Mouse (Mus musculus) hindbrain, postnatal 0 days (tissue): ENCODE measurements around the gene Ccdc85c. TPM values are rescaled to one million over a fixed set of nuclear protein-coding genes. Genes with fewer than 3 reads are reported as not detected.

Experiments
- ATAC-seq: fragments of 200-750 bp; cut with Nextera tagmentation; 2 replicates; pipeline ENCODE4 v1.8.0; 2017; ENCODE audit warnings: mild to moderate bottlenecking, moderate TSS enrichment, moderate library complexity
- DNase-seq: peaks from one replicate; pipeline ENCODE4 v3.0.0-alpha.2; 2015; ENCODE audit warnings: low spot score
- H3K27ac ChIP-seq: fragments of 300-500 bp; sonication (generic); 2 replicates; pipeline ENCODE4 v1.5.1; 2014; ENCODE audit warnings: mild to moderate bottlenecking
- H3K27me3 ChIP-seq: fragments of 300-500 bp; sonication (generic); 2 replicates; pipeline ENCODE4 v1.6.1; 2014; ENCODE audit warnings: low read length, mixed read lengths; ENCODE audit not compliant: insufficient read depth
- H3K36me3 ChIP-seq: fragments of 300-500 bp; sonication (generic); 2 replicates; pipeline ENCODE4 v1.6.1; 2014; ENCODE audit warnings: low read length, mixed read lengths; ENCODE audit not compliant: insufficient read depth
- H3K4me1 ChIP-seq: fragments of 300-500 bp; sonication (generic); 2 replicates; pipeline ENCODE4 v1.6.1; 2014; ENCODE audit warnings: antibody characterized with exemption, low read length, mixed read lengths; ENCODE audit not compliant: insufficient read depth
- H3K4me2 ChIP-seq: fragments of 300-500 bp; sonication (generic); 2 replicates; pipeline ENCODE4 v1.6.1; 2014; ENCODE audit warnings: low read depth, mild to moderate bottlenecking, low read length, moderate library complexity, mixed read lengths
- H3K4me3 ChIP-seq: fragments of 300-500 bp; sonication (generic); 2 replicates; pipeline ENCODE4 v1.5.1; 2014; ENCODE audit warnings: low read length
- H3K9ac ChIP-seq: fragments of 300-500 bp; sonication (generic); replicated peaks from 2 replicates; pipeline ENCODE4 v1.6.1; 2014; ENCODE audit warnings: mild to moderate bottlenecking, low read length, moderate library complexity, mixed read lengths
- H3K9me3 ChIP-seq: fragments of 300-500 bp; sonication (generic); 2 replicates; pipeline ENCODE4 v1.6.1; 2016; ENCODE audit warnings: low read length, mixed read lengths
- CTCF ChIP-seq: IDR thresholded peaks from 2 replicates; pipeline ENCODE4 v1.5.1; 2016; ENCODE audit warnings: antibody characterized with exemption, control low read depth, low read depth
- WGBS: fragments of 180-500 bp; shearing (Covaris S2); extraction: QIAGEN DNeasy Blood & Tissue Kit; methylation state at CpG from one replicate; pipeline ENCODE4 v1.1.7; 2014; 5-methylcytosine and 5-hydroxymethylcytosine counted together
- polyA plus RNA-seq: library from polyadenylated mRNA; unstranded; fragments of >200 nt; fragmentation: Nextera tagmentation; extraction: Ambion mirVana; gene quantifications from 2 replicates; pipeline ENCODE4 v1.2.1, GENCODE M21; 2015
- total RNA-seq: library from RNA; depleted of rRNA; stranded (reverse); fragments of >200 nt; gene quantifications from 2 replicates; pipeline ENCODE4 v1.2.3, GENCODE M21; 2014

Gene Ccdc85c
- total and polyA plus RNA-seq, 2 experiments from 2014 or later: 17.0 to 94.7 TPM

- peak; percentile 79 for DNase-seq
- no peaks in the 10 kb centered on the region for H3K36me3 ChIP-seq
- no peaks in the 10 kb centered on the region for H3K27me3 ChIP-seq
- peak overlapping the region; percentile 79 for H3K4me2 ChIP-seq
- H3K9ac ChIP-seq: peak overlapping the region; percentile 61
- H3K4me3 ChIP-seq: peak overlapping the region; percentile 76
- peaks cover 26% of the 10 kb centered on the region for H3K4me1 ChIP-seq
- H3K27ac ChIP-seq: peak overlapping the region; percentile 95
- ATAC-seq: no peak
- WGBS: under 1% methylated on average over 44 of the region's 47 CpGs
- no peak for TF ChIP-seq CTCF
- no peaks in the 10 kb centered on the region for H3K9me3 ChIP-seq
Observed at GRCm38 (mm10) chr12:108275920-108276822, 946 bp upstream of the Ccdc85c start.

- peak overlapping the region; percentile 79 for H3K4me2 ChIP-seq
- peak overlapping the region; percentile 76 for H3K4me3 ChIP-seq
- TF ChIP-seq CTCF: no peak
- no peaks in the 10 kb centered on the region for H3K9me3 ChIP-seq
- no peaks in the 10 kb centered on the region for H3K36me3 ChIP-seq
- 3% methylated on average over 30 of the region's 37 CpGs for WGBS
- peak; percentile 96 for ATAC-seq
- no peaks in the 10 kb centered on the region for H3K27me3 ChIP-seq
- H3K27ac ChIP-seq: peak overlapping the region; percentile 95
- peak overlapping the region; percentile 80 for H3K9ac ChIP-seq
- peak; percentile 99 for DNase-seq
- peaks cover 27% of the 10 kb centered on the region for H3K4me1 ChIP-seq
Observed at GRCm38 (mm10) chr12:108275508-108275890, 274 bp upstream of the Ccdc85c start.

DNA sequence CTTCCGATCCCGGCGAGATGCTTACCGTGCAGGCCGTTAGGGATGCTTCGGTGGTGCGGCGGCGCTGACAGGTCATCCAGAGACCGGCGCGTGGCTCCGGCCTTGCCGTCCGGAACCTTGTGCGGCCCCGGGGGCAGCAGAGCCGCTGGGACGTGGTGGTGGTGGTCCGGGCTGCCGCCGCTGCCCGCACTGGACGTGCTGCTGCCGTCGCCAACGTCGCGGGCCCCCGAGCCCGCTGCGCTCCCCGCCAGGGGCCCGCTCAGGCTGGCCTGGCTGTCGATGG lies 971 bp downstream of the Ccdc85c start:
- 2% methylated on average over 29 of the region's 35 CpGs for WGBS
- Histone ChIP-seq H3K27me3 (no peaks in the 10 kb centered on the region), H3K4me1 (peaks cover 31% of the 10 kb centered on the region)

DNA sequence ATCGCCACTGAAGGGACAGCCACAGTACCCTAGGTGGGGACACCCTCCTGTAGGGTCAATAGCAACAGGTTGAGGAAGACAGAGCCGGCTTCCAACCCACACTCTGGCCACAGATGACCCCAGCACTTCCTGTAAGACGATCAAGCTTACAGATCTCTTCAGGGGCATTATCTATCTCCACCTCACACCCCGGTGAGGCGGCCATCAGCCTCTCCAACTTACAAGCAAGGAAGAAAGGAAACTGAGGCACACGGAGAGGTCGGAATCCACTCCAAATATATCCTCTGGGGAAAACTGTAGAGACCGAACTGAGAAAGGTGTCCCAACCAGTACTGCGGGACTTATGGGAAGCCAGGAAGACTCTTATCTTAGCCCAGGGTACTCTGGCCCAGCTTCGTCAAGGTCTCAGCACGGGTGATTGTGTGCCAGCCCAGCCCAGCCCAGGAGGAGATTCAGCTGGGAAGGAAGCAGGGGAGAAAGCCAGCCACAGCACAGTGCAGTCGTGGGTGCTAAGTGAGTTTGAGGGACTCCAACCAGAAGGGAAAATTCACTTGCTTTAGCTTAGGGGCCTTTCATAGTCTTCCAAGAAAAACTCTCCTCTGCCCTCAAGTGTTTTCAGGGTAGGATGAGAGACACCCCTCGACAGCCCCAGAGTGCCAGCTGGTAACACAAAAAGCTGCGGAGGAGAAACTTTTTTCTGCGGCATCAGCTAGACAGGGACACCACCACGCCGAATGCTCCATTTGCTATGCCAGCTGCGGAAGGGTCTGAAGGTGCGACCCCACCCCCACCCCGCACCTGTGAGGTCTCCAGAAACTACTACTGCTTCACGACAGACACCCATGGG lies 1.5 kb downstream of the Ccdc85c start:
- no peaks in the 10 kb centered on the region for H3K9me3 ChIP-seq
- ATAC-seq (no peak), DNase-seq (no peak)
- peaks cover 35% of the 10 kb centered on the region for H3K4me1 ChIP-seq
- 4% methylated on average over 21 of the region's 21 CpGs for WGBS
- peak overlapping the region; percentile 79 for H3K4me2 ChIP-seq
- no peaks in the 10 kb centered on the region for H3K36me3 ChIP-seq
- peak overlapping the region; percentile 95; the same call in 1 of the 2 replicates for H3K27ac ChIP-seq
- TF ChIP-seq CTCF: no peak
- H3K9ac ChIP-seq: peak overlapping the region; percentile 80
- no peaks in the 10 kb centered on the region for H3K27me3 ChIP-seq
- peak overlapping the region; percentile 76 for H3K4me3 ChIP-seq

More for the DNA sequence above, 971 bp downstream of the Ccdc85c start:
- H3K4me2 ChIP-seq: peak overlapping the region; percentile 79
- no peak for ATAC-seq
- H3K9me3 ChIP-seq: no peaks in the 10 kb centered on the region
- no peak for DNase-seq
- no peaks in the 10 kb centered on the region for H3K36me3 ChIP-seq
- H3K9ac ChIP-seq: peak overlapping the region; percentile 80
- H3K4me3 ChIP-seq: peak overlapping the region; percentile 76
- H3K27ac ChIP-seq: peak overlapping the region; percentile 95
- no peak for TF ChIP-seq CTCF

DNA sequence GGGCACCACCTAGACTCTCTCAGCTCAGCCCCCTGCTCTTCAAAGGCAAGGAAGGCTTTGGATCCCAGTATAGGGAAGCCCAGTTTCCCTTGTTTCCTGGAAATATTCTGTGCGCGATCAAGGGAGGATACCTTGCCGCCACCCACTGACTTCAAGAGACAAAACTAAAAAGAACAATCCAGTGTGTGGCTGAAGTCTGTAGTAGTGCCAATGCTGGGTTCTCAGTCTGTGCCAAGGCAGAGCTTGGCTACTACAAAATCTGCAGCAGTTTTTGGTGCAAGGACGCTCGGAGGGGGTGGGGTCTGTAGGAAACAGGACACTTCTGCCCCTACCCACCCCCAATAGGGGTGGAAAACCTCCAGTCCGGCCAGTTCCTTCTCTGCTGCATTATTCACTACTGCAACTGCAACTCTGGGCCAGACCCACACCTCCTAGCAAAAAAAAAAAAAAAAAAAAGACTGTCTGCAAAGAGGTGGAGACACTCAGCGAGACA lies 3.0 kb downstream of the Ccdc85c start:
- 0 out of 2 replicates have a peak overlapping the region, but pooled peaks have one; percentile 11 for H3K27ac ChIP-seq
- H3K4me3 ChIP-seq: peak overlapping the region; percentile 76
- peaks cover 32% of the 10 kb centered on the region for H3K4me1 ChIP-seq
- no peak for DNase-seq
- H3K27me3 ChIP-seq: no peaks in the 10 kb centered on the region
- no peaks in the 10 kb centered on the region for H3K36me3 ChIP-seq
- TF ChIP-seq CTCF: no peak
- no peaks in the 10 kb centered on the region for H3K9me3 ChIP-seq
- H3K4me2 ChIP-seq: peak overlapping the region; percentile 79
- no peak for ATAC-seq
- H3K9ac ChIP-seq: peak overlapping the region; percentile 37
- 31% methylated on average over 7 of the region's 7 CpGs for WGBS

DNA sequence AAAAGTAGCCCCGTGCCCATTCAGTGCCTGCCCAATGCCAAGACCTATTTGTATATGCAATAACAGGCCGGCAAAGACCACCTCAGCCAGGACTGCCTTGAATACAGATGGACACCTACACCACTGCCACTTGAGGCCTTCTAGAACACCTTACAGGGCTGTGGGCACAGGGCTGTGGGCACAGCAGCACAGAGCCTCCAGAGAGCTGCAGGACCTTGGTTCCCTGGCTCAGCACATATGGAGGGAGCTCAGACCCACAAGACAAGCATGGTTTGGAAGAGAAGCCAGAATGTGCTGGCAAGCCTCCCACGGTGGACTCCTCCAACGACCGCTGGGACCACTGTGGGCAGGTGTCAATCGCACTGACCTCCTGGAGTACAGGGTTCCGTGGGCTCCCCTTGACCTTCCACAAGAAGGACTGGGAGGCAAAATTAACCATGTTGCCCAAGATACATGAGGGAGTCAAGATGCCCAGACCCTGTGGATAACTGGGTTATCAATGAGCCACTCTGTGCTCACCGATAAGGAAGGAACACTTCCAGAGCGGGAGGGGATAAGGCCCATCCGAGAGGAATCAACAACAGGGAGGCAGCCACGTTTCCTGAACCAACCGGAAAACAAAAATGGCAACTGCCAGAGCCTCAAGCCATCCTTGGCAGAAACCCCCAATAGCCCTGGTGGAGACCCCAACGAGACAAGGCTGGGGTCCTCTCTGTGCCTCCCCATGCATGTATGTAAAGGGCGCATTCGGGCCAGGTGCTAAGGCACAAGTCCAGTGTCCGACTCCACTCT lies 3.7 kb downstream of the Ccdc85c start:
- H3K9ac ChIP-seq: peak overlapping the region; percentile 37
- H3K27me3 ChIP-seq: no peaks in the 10 kb centered on the region
- no peak for TF ChIP-seq CTCF
- whole genome bisulfite sequencing: 48% methylated on average over 16 of the region's 16 CpGs
- no peaks in the 10 kb centered on the region for H3K9me3 ChIP-seq
- no peak for DNase-seq
- H3K4me2 ChIP-seq: peak overlapping the region; percentile 79
- 0 out of 2 replicates have a peak overlapping the region, but pooled peaks have one; percentile 11 for H3K27ac ChIP-seq
- ATAC-seq: no peak
- no peaks in the 10 kb centered on the region for H3K36me3 ChIP-seq
- peaks cover 33% of the 10 kb centered on the region for H3K4me1 ChIP-seq
- peak overlapping the region; percentile 76 for H3K4me3 ChIP-seq
